Mouse (Mus musculus) bone marrow macrophage, adult 2 months (primary cell): ENCODE data around the gene Myrip.

ENCODE experiments used
- CTCF ChIP-seq: IDR thresholded peaks from 2 replicates; pipeline ENCODE4 v1.5.1; 2012; ENCODE audit warnings: low read depth, mild to moderate bottlenecking, low read length, moderate library complexity
- POLR2A ChIP-seq: IDR thresholded peaks from 2 replicates; pipeline ENCODE4 v1.6.1; 2012; ENCODE audit warnings: mild to moderate bottlenecking, low read depth, low read length, borderline replicate concordance

DNA sequence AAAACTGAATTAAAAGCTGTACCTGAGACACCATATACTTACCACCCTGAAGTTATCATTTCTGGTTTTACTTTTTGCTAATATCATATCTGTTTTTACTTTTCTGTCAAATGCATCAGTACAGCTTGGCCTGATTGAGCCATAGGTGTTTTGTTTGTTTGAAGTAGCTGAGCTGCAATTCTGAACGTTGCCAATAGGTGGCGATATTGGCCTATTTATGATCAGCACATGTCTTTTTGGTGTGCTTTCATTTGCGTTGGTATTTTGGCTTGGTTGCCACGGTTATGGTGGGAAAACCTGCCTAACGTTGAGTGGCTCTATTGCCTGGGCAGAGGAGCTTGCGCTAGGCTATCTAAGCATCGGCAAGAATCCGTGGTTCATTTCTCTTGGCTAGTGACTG, 200.7 kb downstream of the Myrip start:
- TF ChIP-seq CTCF = no peak
- no peak for TF ChIP-seq POLR2A
